Mouse (Mus musculus) stomach, postnatal 0 days (tissue): Measurements from ENCODE around the gene Gm40193.

Source experiments
- CTCF ChIP-seq: IDR thresholded peaks from 2 replicates; pipeline ENCODE4 v1.5.1; 2016; ENCODE audit warnings: antibody characterized with exemption, low read depth, mild to moderate bottlenecking, moderate library complexity
- EP300 ChIP-seq: optimal IDR thresholded peaks from 2 replicates; pipeline ENCODE3; 2016; ENCODE audit warnings: antibody characterized with exemption

GRCm38 (mm10) chr11:70489138-70489537 is 43.6 kb downstream of the Gm40193 start:
- TF ChIP-seq CTCF (no peak), EP300 (no peak)
